Mouse (Mus musculus): ENCODE data around the gene Zfp599.

- no peak for TF ChIP-seq CTCF (IDR thresholded peaks at IDR 0.05; ENCODE audit: control insufficient read depth, insufficient read depth, low read length)
- no peak for TF ChIP-seq POLR2A (IDR thresholded peaks at IDR 0.05; ENCODE audit: borderline replicate concordance, control insufficient read depth, low read depth, low read length)
Observed at GRCm38 (mm10) chr9:22230061-22230460, 29.6 kb downstream of the Zfp599 start.
